Mouse (Mus musculus): Measurements from ENCODE around the gene Fdxr.
A peak's percentile ranks its signal among the peaks of the same experiment; 100 is the strongest.

Gene Fdxr

GRCm38 (mm10) chr11:115233526-115234290 is 43.1 kb downstream of the Fdxr start:
- peak; percentile 45 for DNase-seq

- no peak for DNase-seq
Measured at GRCm38 (mm10) chr11:115232889-115233288, 44.0 kb downstream of the Fdxr start.

- DNase-seq = no peak
Measured at GRCm38 (mm10) chr11:115231924-115232323, 44.9 kb downstream of the Fdxr start.

- no peak for DNase-seq
Measured at GRCm38 (mm10) chr11:115231168-115231915, 45.5 kb downstream of the Fdxr start.

- DNase-seq = no peak
Measured at GRCm38 (mm10) chr11:115229021-115229930, 47.6 kb downstream of the Fdxr start.

DNA sequence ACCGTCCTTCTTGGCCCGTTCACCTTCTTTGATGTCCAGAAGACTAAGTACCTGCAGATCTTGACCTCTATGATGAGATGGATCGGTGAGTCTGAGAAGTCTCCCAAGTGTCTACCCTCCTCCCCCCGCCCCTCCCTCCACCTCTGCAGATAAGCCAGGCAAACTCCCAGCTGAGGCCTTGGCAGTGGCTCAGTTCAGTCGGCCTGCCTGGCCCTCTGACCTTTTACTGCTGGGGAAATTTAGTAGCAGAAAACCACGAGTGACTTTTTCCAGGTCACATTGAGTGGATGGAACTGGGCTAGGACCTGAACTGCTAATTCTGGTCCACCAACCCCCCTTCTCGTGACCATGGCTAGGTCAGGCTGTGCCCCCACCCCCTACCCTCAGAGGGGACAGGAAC is 48.4 kb downstream of the Fdxr start:
- no peak for DNase-seq

- no peak for DNase-seq
Measured at GRCm38 (mm10) chr11:115227640-115228039, 49.2 kb downstream of the Fdxr start.

GRCm38 (mm10) chr11:115226811-115227491 is 49.9 kb downstream of the Fdxr start:
- no peak for DNase-seq

GRCm38 (mm10) chr11:115225301-115225700 is 51.5 kb downstream of the Fdxr start:
- DNase-seq = no peak

- DNase-seq = peak; percentile 74
Measured at GRCm38 (mm10) chr11:115224889-115225288, 52.0 kb downstream of the Fdxr start.

DNA sequence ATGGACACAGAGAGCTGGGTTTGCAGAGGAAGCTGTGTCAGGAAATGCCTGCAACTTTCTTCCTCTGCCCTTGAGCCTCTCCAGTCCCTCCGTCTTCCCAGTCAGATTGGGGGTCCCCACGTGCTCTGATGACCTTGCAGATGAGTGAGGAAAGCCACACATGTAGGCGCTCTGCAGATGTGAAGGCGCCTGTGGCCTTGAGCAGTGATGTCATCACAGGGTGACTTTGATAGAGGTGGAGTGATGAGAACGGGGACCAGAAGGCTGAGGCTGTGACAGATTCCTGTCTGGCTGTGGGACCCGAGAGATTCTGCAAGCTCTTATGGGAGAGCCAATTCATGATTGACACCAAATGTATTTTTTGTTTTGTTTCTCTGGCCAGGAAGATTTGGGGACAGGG is 53.0 kb downstream of the Fdxr start:
- DNase-seq = no peak

DNA sequence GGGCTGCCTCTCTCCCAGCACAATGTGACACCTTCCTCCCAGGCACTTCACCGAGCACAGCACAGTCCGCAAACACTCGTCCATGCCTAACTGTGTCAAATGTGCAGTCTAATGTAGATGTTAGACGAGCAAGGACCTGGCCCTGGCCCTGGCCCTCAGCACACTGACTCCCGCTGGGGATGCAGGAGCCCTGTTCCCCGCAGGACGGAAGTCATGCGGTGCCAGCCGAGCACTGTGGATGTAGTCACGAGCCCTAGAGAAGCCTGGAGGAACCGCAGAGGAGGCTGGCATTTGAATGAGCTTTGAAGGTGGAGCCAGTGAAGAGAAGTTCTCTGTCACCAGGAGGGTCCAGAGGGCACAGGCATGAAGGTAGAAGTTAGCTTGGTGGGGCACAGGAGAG is 53.4 kb downstream of the Fdxr start:
- no peak for DNase-seq

- no peak for DNase-seq
Measured at GRCm38 (mm10) chr11:115222570-115222969, 54.3 kb downstream of the Fdxr start.

DNA sequence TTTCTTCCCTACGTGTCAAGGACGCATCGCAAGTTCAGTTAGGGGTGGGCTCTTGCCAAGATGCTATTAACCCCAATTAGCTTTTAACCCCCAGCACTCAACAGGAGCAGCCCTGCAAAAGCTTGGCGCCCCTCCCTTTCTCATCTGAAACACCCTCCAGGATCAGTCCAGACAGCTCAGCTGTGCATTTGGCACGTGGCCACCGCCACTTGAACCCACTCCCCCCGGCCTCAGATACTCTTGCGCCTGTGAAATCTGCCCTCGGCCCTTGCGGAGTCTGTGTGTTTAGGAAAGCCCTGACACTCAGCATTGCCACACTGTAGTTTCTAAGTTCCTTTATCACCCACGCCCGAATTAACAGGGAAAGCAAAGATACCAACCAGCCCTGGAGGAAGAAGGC is 54.8 kb downstream of the Fdxr start:
- DNase-seq = peak; percentile 45

DNA sequence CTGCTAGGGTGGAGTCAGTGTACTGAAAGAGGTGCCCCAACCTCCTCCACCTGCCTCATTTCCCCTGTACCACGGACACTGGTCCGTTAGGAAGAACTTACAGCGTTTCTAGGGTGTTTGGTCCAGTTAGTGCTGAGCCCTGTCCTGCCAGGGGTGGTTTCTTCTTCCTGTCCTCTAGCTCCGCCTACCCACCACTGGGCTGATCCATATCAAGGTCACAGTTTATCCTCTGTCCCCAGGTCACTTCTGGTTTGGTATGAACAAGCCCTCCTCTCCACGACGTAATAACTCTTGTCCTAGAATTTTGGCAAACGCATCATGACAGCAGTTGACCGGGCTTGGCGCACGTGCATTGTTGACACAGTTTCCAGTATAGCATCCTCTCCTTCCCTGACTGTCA is 57.2 kb downstream of the Fdxr start:
- no peak for DNase-seq

GRCm38 (mm10) chr11:115219263-115219662 is 57.6 kb downstream of the Fdxr start:
- DNase-seq = peak; percentile 62
